Mouse (Mus musculus) brain, embryonic 14.5 days (tissue): Measurements from ENCODE around the gene Cib2.

Experiments used
- CTCF ChIP-seq: fragments of 200-500 bp; IDR thresholded peaks from 2 replicates; pipeline ENCODE4 v1.5.1; 2012; ENCODE audit warnings: inconsistent platforms, mild to moderate bottlenecking, moderate library complexity, borderline replicate concordance; ENCODE audit not compliant: insufficient read depth, insufficient read length; ENCODE audit errors: extremely low read depth
- POLR2A ChIP-seq: fragments of 200-500 bp; IDR thresholded peaks from 2 replicates; pipeline ENCODE4 v1.6.1; 2012; ENCODE audit warnings: mild to moderate bottlenecking, inconsistent platforms, borderline replicate concordance; ENCODE audit not compliant: poor library complexity, insufficient read depth, insufficient read length, severe bottlenecking; ENCODE audit errors: extremely low read depth

GRCm38 (mm10) chr9:54544954-54545315, 15.1 kb downstream of the Cib2 start:
- no peak for TF ChIP-seq POLR2A
- TF ChIP-seq CTCF = no peak
